Mouse (Mus musculus) embryonic facial prominence, embryonic 15.5 days (tissue): ENCODE data around the gene Rabif. TPM values are rescaled to one million over a fixed set of nuclear protein-coding genes. Genes with fewer than 3 reads are reported as not detected.

Experiments used
- ATAC-seq: fragments of 200-750 bp; cut with Nextera tagmentation; 2 replicates; pipeline ENCODE4 v1.8.0; 2017; ENCODE audit warnings: low read depth, moderate TSS enrichment; ENCODE audit not compliant: insufficient number of reproducible peaks, low FRiP score, low TSS enrichment
- H3K27ac ChIP-seq: fragments of 300-500 bp; sonication (generic); replicated peaks from 2 replicates; pipeline ENCODE4 v1.5.1; 2015; ENCODE audit warnings: mild to moderate bottlenecking, inconsistent platforms
- H3K27me3 ChIP-seq: fragments of 300-500 bp; sonication (generic); 2 replicates; pipeline ENCODE4 v1.6.1; 2015; ENCODE audit warnings: inconsistent platforms
- H3K36me3 ChIP-seq: fragments of 300-500 bp; sonication (generic); 2 replicates; pipeline ENCODE4 v1.6.1; 2015; ENCODE audit warnings: mild to moderate bottlenecking, inconsistent platforms
- H3K4me1 ChIP-seq: fragments of 300-500 bp; sonication (generic); 2 replicates; pipeline ENCODE4 v1.6.1; 2015; ENCODE audit warnings: inconsistent platforms
- H3K4me2 ChIP-seq: fragments of 300-500 bp; sonication (generic); replicated peaks from 2 replicates; pipeline ENCODE4 v1.6.1; 2015; ENCODE audit warnings: mild to moderate bottlenecking, inconsistent platforms
- H3K4me3 ChIP-seq: fragments of 300-500 bp; sonication (generic); replicated peaks from 2 replicates; pipeline ENCODE4 v1.5.1; 2015; ENCODE audit warnings: mild to moderate bottlenecking, inconsistent platforms
- H3K9ac ChIP-seq: fragments of 300-500 bp; sonication (generic); 2 replicates; pipeline ENCODE4 v1.6.1; 2015; ENCODE audit warnings: inconsistent platforms
- H3K9me3 ChIP-seq: fragments of 300-500 bp; sonication (generic); replicated peaks from 2 replicates; pipeline ENCODE4 v1.6.1; 2016; ENCODE audit warnings: inconsistent platforms
- WGBS: fragments of 180-500 bp; shearing (Covaris S2); methylation state at CpG from one replicate; pipeline ENCODE4 v1.1.7; 2015; 5-methylcytosine and 5-hydroxymethylcytosine counted together
- polyA plus RNA-seq: library from polyadenylated mRNA; unstranded; fragments of >200 nt; fragmentation: Nextera tagmentation; extraction: Ambion mirVana; gene quantifications from 2 replicates; pipeline ENCODE4 v1.2.1, GENCODE M21; 2015

Gene Rabif
- polyA plus RNA-seq, 1 experiment from 2014 or later: 41.4 TPM

- no peaks in the 10 kb centered on the region for H3K9me3 ChIP-seq
- ATAC-seq: peak; percentile 60
- peak overlapping the region; percentile 74 for H3K9ac ChIP-seq
- H3K4me2 ChIP-seq: peak overlapping the region; percentile 85
- H3K27ac ChIP-seq: peak overlapping the region; percentile 95
- peak overlapping the region; percentile 69 for H3K4me3 ChIP-seq
- H3K36me3 ChIP-seq: no peaks in the 10 kb centered on the region
- H3K27me3 ChIP-seq: no peaks in the 10 kb centered on the region
- peaks cover 6% of the 10 kb centered on the region for H3K4me1 ChIP-seq
- under 1% methylated on average over 46 of the region's 46 CpGs for WGBS
Observed at GRCm38 (mm10) chr1:134555871-134556670, 61.6 kb downstream of the Rabif start.

GRCm38 (mm10) chr1:134556671-134557218 lies 62.3 kb downstream of the Rabif start:
- Histone ChIP-seq H3K4me1 (peaks cover 6% of the 10 kb centered on the region), H3K9ac (peak overlapping the region; percentile 74), H3K27ac (peak overlapping the region; percentile 95), H3K27me3 (no peaks in the 10 kb centered on the region), H3K4me3 (peak overlapping the region; percentile 69), H3K9me3 (no peaks in the 10 kb centered on the region), H3K4me2 (peak overlapping the region; percentile 85), H3K36me3 (no peaks in the 10 kb centered on the region)
- under 1% methylated on average over 35 of the region's 35 CpGs for WGBS
- ATAC-seq: peak; percentile 93

Other genes starting within 250 kb of the Rabif start
- gene Myog, start 204.7 kb upstream of the Rabif start, polyA plus RNA-seq: 186 and 239 TPM in 2 replicates
- 11.6 and 12.2 TPM in 2 replicates for gene Ppfia4, start 161.7 kb upstream of the Rabif start, polyA plus RNA-seq
- gene Tmem183a, start 132.7 kb upstream of the Rabif start, polyA plus RNA-seq: 70.3 and 82.6 TPM in 2 replicates
- not detected in 2 replicates for gene 4933406M09Rik, start 108.7 kb upstream of the Rabif start, polyA plus RNA-seq
- gene Cyb5r1, start 89.1 kb upstream of the Rabif start, polyA plus RNA-seq: 41.0 and 41.2 TPM in 2 replicates
- 102 TPM in 2 replicates for gene Adipor1, start 79.3 kb upstream of the Rabif start, polyA plus RNA-seq
- gene Klhl12, start 39.1 kb upstream of the Rabif start, polyA plus RNA-seq: 25.6 and 27.6 TPM in 2 replicates
- gene Mgat4e, start 55.0 kb downstream of the Rabif start, polyA plus RNA-seq: not detected in 2 replicates
- gene Kdm5b, start 65.5 kb downstream of the Rabif start, polyA plus RNA-seq: 73.5 and 76.0 TPM in 2 replicates
- 0.56 and 1.0 TPM in 2 replicates for gene Syt2, start 152.0 kb downstream of the Rabif start, polyA plus RNA-seq